Mouse (Mus musculus) neural tube, embryonic 14.5 days (tissue): ENCODE data around the gene Grip1. TPM values are rescaled to one million over a fixed set of nuclear protein-coding genes. Genes with fewer than 3 reads are reported as not detected.

Source experiments
- ATAC-seq: fragments of 200-750 bp; cut with Nextera tagmentation; 2 replicates; pipeline ENCODE4 v1.8.0; 2017; ENCODE audit warnings: low read depth, mild to moderate bottlenecking, moderate TSS enrichment, moderate library complexity
- H3K27ac ChIP-seq: fragments of 300-500 bp; sonication (generic); 2 replicates; pipeline ENCODE4 v1.5.1; 2014; ENCODE audit warnings: low read depth, mild to moderate bottlenecking, control low read depth, low read length, moderate library complexity, mixed read lengths
- H3K27me3 ChIP-seq: fragments of 300-500 bp; sonication (generic); 2 replicates; pipeline ENCODE4 v1.6.1; 2014; ENCODE audit warnings: low read length; ENCODE audit not compliant: control insufficient read depth, insufficient read depth
- H3K36me3 ChIP-seq: fragments of 300-500 bp; sonication (generic); 2 replicates; pipeline ENCODE4 v1.6.1; 2014; ENCODE audit warnings: low read length, mixed read lengths; ENCODE audit not compliant: control insufficient read depth, insufficient read depth
- H3K4me1 ChIP-seq: fragments of 300-500 bp; sonication (generic); 2 replicates; pipeline ENCODE4 v1.6.1; 2014; ENCODE audit warnings: low read length; ENCODE audit not compliant: control insufficient read depth, insufficient read depth
- H3K4me2 ChIP-seq: fragments of 300-500 bp; sonication (generic); 2 replicates; pipeline ENCODE4 v1.6.1; 2014; ENCODE audit warnings: mild to moderate bottlenecking, low read depth, low read length, control low read depth
- H3K4me3 ChIP-seq: fragments of 300-500 bp; sonication (generic); 2 replicates; pipeline ENCODE4 v1.5.1; 2014; ENCODE audit warnings: low read depth, low read length, control low read depth, mixed read lengths
- H3K9ac ChIP-seq: fragments of 300-500 bp; sonication (generic); replicated peaks from 2 replicates; pipeline ENCODE4 v1.6.1; 2014; ENCODE audit warnings: low read depth, mild to moderate bottlenecking, control low read depth, low read length, mixed read lengths
- H3K9me3 ChIP-seq: fragments of 300-500 bp; sonication (generic); 2 replicates; pipeline ENCODE4 v1.6.1; 2016; ENCODE audit warnings: low read length; ENCODE audit not compliant: control insufficient read depth
- WGBS: fragments of 180-500 bp; shearing (Covaris S2); extraction: QIAGEN DNeasy Blood & Tissue Kit; methylation state at CpG from one replicate; pipeline ENCODE4 v1.1.7; 2014; 5-methylcytosine and 5-hydroxymethylcytosine counted together
- polyA plus RNA-seq: library from polyadenylated mRNA; unstranded; fragments of >200 nt; fragmentation: Nextera tagmentation; extraction: Ambion mirVana; gene quantifications from 2 replicates; pipeline ENCODE4 v1.2.1, GENCODE M21; 2014

Grip1 gene
- polyA plus RNA-seq, 1 experiment from 2014 or later, result 27.0 TPM

DNA sequence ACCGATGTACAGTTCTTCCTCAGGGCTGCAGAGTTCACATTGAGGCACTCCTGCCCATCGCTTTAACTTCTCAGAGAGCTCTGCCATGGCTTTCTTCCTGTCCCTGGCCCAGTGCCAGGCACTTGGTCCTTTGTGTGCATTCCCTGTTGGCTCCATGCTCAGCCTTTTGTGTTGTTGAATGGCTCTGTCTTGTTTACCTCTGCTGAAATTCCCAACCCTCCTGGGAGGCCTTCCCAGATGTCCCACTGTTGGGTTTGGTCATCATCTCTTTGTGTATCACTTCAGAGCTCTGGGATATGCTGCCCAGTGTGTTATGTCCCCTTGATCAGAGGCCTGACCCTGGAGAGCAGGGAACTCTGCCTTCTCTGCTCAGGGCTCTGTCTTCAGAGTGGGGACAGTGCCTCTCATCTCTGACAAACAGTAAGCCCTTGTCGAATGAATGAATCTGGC lies 230.8 kb downstream of the Grip1 start:
- ATAC-seq, result peak; percentile 45
- Histone ChIP-seq H3K27ac (no peak overlapping the region; the same call in 1 of the 2 replicates), H3K36me3 (no peaks in the 10 kb centered on the region), H3K27me3 (no peaks in the 10 kb centered on the region), H3K4me1 (peaks cover 22% of the 10 kb centered on the region), H3K4me2 (no peak overlapping the region), H3K4me3 (no peak overlapping the region), H3K9me3 (no peaks in the 10 kb centered on the region), H3K9ac (no peak overlapping the region)
- 18% methylated on average over 3 of the region's 3 CpGs for WGBS

DNA sequence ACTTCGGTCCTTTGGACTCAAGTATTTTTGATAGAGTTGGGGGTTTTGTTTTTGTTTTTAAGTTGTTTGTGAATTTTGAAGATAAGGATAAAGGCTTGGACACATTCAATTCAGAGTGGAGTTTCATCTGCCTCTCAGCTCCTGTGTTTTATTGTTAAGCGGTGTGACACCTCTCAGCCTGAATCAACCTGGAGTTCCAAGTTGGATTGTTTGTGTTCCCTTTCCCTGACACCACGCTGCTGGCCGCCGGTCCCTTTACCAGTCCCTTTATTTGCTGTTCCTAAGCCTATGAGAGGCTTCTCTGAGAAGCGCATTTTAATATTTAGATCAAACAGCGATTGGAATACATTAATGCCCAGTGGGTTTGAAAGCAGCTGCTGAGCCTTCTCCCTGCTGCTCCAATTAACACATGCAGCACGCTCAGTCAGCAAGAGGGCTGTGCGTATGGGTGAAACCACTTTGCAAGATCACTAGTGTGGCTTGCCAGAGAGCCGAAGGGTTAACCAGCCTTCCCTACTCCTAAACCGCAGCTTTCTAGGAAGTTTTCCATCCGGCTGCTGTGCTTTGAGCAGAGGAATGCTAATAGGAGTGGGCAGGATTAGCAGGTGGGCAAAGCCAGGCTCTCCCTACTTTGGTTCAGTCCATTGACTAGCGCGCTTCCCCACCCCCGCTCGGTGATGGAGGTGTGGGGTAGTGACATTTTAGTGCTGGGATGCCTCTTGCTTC lies 237.9 kb downstream of the Grip1 start:
- H3K4me2 ChIP-seq, result peak overlapping the region; percentile 94
- no peaks in the 10 kb centered on the region for H3K36me3 ChIP-seq
- H3K4me1 ChIP-seq, result peaks cover 24% of the 10 kb centered on the region
- H3K27me3 ChIP-seq, result no peaks in the 10 kb centered on the region
- no peaks in the 10 kb centered on the region for H3K9me3 ChIP-seq
- peak overlapping the region; percentile 70; the same call in 1 of the 2 replicates for H3K27ac ChIP-seq
- peak overlapping the region; percentile 48 for H3K4me3 ChIP-seq
- WGBS, result 1% methylated on average over 16 of the region's 16 CpGs
- peak; percentile 82 for ATAC-seq
- H3K9ac ChIP-seq, result peak overlapping the region; percentile 32; the same call in 1 of the 2 replicates

DNA sequence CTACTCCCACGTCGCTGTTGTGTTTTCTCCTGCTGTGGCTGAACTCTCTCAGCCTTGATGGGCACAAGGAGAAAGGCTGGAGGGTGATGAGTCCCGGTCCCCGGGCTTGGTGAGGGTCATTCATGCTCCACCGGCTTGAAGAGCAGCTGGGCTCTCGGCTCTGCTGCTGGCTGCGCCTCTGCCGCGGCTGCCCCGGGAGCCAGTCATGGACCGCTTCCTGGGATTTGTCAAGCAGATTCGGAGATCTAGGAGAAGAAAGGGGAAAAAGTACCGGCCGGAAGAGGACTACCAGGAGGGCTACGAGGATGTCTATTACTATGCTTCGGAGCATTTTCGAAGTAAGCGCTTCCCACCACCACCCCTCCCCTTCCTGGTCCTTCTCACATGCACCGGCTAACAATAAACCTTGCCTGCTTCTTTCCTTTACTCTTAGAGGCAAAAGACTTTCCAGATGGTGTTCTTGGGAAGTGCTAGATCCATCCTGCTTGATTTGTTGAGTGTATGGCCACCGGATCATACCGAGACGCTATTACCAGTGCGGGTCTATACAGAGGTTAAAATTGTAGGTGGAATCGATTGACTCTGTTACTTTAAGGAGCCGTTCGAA lies 238.8 kb downstream of the Grip1 start:
- peak overlapping the region; percentile 30; the same call in 1 of the 2 replicates for H3K27ac ChIP-seq
- ATAC-seq, result peak; percentile 44
- peak overlapping the region; percentile 94 for H3K4me2 ChIP-seq
- WGBS, result 1% methylated on average over 26 of the region's 26 CpGs
- H3K36me3 ChIP-seq, result no peaks in the 10 kb centered on the region
- H3K4me3 ChIP-seq, result peak overlapping the region; percentile 48
- H3K27me3 ChIP-seq, result no peaks in the 10 kb centered on the region
- H3K9ac ChIP-seq, result peak overlapping the region; percentile 52
- H3K9me3 ChIP-seq, result no peaks in the 10 kb centered on the region
- H3K4me1 ChIP-seq, result peaks cover 21% of the 10 kb centered on the region

DNA sequence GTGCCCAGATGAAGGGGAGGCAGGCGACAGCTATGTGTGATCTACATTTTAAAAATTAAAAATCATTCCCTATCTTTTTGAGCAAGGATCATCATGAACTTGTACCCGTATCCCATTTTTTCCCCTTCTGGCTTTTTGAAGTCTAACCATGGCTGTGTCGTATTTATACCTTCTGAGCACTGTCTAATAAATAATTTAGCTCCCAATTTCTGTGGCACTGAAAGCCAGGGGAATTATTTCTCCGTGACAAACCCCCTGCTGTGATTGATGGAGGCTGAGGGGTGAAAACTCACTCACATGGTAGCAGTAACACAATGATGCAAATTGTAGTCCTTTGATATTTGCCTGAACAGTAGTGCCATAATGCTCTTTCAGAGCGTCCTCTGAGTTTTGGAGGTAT lies 239.8 kb downstream of the Grip1 start:
- H3K4me2 ChIP-seq, result peak overlapping the region; percentile 94
- no peaks in the 10 kb centered on the region for H3K36me3 ChIP-seq
- no peaks in the 10 kb centered on the region for H3K9me3 ChIP-seq
- ATAC-seq, result no peak
- peak overlapping the region; percentile 32; the same call in 1 of the 2 replicates for H3K9ac ChIP-seq
- 16% methylated on average over 5 of the region's 5 CpGs for WGBS
- H3K4me3 ChIP-seq, result peak overlapping the region; percentile 48
- peaks cover 19% of the 10 kb centered on the region for H3K4me1 ChIP-seq
- no peak overlapping the region for H3K27ac ChIP-seq
- H3K27me3 ChIP-seq, result no peaks in the 10 kb centered on the region

DNA sequence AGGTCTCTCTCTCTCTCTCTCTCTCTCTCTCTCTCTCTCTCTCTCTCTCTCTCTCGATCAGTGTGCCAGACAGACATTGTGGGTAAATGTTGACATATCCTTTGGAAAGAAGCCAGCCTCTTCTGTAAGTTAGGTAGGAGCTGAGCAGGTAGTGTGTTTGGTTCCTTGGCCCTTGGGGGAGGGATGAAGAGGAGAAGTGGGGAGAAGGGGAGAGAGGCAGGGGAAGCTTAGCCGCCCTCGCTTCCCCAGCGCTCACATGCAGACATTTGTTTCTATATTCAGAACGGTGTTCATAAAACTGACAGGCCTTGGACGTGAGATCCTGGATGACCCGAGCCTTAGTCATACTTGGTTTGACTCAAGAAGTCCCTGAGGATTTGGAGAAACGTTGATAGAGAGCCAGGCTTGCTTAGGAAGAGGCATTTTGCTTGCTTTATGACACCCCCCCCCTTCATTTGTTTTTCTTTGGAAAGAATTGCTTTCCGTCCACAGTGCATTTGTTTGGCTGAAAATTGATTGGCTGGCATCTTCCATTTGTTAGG lies 243.7 kb downstream of the Grip1 start:
- H3K27me3 ChIP-seq, result no peaks in the 10 kb centered on the region
- no peak overlapping the region for H3K9ac ChIP-seq
- ATAC-seq, result no peak
- WGBS, result 43% methylated on average over 9 of the region's 9 CpGs
- no peak overlapping the region for H3K4me2 ChIP-seq
- no peaks in the 10 kb centered on the region for H3K9me3 ChIP-seq
- H3K4me3 ChIP-seq, result no peak overlapping the region
- H3K36me3 ChIP-seq, result no peaks in the 10 kb centered on the region
- peaks cover 4% of the 10 kb centered on the region for H3K4me1 ChIP-seq
- H3K27ac ChIP-seq, result no peak overlapping the region

DNA sequence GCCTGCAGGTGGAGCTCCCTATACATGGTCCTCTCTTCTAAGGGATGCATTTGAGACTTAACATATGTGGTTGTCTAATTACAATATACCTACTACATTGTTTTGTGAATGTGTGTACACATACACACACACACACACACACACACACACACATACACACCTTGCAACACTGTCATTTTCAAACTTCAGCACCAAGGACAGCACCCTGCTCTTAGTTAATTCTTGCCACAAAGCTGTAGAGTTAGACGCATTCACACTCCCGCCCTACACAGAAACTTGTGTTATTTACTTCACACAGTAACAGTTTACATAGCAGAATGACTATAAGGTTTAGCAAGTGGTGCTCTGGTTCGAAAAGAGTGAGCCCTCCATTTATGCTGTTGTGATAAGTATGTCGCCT lies 251.7 kb downstream of the Grip1 start:
- no peak overlapping the region for H3K9ac ChIP-seq
- no peaks in the 10 kb centered on the region for H3K4me1 ChIP-seq
- no peak overlapping the region for H3K4me3 ChIP-seq
- WGBS, result 74% methylated on average over 4 of the region's 4 CpGs
- H3K9me3 ChIP-seq, result no peaks in the 10 kb centered on the region
- no peak for ATAC-seq
- no peaks in the 10 kb centered on the region for H3K27me3 ChIP-seq
- H3K4me2 ChIP-seq, result no peak overlapping the region
- H3K36me3 ChIP-seq, result no peaks in the 10 kb centered on the region
- H3K27ac ChIP-seq, result no peak overlapping the region

DNA sequence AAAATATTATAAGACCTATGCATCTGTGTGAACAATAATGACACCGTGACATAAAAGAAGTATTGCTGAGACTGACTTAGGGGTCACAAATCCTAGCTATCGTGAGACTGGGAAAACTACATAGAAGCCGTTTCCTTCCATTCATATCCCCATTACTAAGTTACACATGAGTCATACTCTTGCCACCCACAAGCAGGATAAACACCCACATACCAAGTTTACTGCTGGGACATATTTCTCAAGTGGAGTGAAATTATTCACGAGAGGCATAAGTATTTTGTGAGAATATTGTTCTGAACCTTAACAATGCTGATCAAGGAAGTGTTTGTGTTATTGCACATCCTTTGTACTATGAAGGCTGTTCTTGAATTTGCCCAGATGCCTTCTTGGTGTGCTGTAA lies 252.7 kb downstream of the Grip1 start:
- 83% methylated on average over 4 of the region's 4 CpGs for WGBS
- Histone ChIP-seq H3K36me3 (no peaks in the 10 kb centered on the region), H3K9ac (no peak overlapping the region), H3K9me3 (no peaks in the 10 kb centered on the region), H3K4me1 (no peaks in the 10 kb centered on the region), H3K27ac (no peak overlapping the region), H3K27me3 (no peaks in the 10 kb centered on the region), H3K4me2 (no peak overlapping the region), H3K4me3 (no peak overlapping the region)
- no peak for ATAC-seq

DNA sequence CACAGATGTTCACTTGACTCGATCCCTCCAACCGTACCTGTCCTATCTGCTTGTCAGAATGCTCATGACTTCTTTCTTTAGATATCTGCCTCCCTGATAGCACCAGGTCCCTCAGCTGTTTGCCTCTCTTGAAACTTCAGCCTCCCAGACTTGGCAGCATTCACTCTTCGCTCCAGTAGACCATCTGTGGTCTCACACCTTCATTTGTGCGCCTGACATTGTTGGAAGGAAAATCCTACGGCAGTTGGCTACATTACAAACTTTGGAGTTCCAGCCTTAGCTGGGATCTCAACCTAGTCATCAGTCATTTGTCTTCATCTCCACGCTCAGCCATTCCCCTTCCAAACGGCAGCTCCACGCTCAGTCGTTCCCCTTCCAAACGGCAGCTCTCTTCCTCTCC lies 253.4 kb downstream of the Grip1 start:
- no peaks in the 10 kb centered on the region for H3K9me3 ChIP-seq
- no peak overlapping the region for H3K9ac ChIP-seq
- H3K4me3 ChIP-seq, result no peak overlapping the region
- H3K4me1 ChIP-seq, result no peaks in the 10 kb centered on the region
- H3K36me3 ChIP-seq, result no peaks in the 10 kb centered on the region
- H3K27ac ChIP-seq, result no peak overlapping the region
- no peak for ATAC-seq
- no peak overlapping the region for H3K4me2 ChIP-seq
- WGBS, result 91% methylated on average over 10 of the region's 10 CpGs
- H3K27me3 ChIP-seq, result no peaks in the 10 kb centered on the region

DNA sequence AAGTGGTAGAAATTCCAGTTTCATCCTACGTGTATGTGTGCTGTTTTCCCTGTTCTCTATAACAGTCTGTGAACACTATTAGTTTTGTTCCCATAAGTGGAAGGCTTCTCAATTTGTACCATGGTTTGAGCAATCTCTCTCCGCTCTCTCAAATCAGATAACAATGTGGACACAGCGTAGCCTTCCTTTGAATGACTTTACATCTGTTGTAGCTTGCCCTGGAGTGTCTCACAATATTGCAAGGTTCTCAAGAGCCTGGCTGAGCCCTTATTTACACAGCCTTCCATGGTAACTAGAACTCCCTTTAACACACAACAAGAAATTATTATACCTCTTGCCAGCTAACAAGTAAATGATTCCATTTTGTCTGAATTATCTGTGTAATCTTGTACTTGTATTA lies 268.3 kb downstream of the Grip1 start:
- WGBS, result 59% methylated on average over 3 of the region's 3 CpGs
- no peak for ATAC-seq

More for the DNA sequence above, 268.3 kb downstream of the Grip1 start:
- H3K27me3 ChIP-seq, result no peaks in the 10 kb centered on the region
- H3K4me2 ChIP-seq, result no peak overlapping the region
- no peak overlapping the region for H3K9ac ChIP-seq
- no peak overlapping the region for H3K4me3 ChIP-seq
- no peaks in the 10 kb centered on the region for H3K36me3 ChIP-seq
- no peak overlapping the region for H3K27ac ChIP-seq
- H3K4me1 ChIP-seq, result peaks cover 14% of the 10 kb centered on the region; the same call in 1 of the 2 replicates
- no peaks in the 10 kb centered on the region for H3K9me3 ChIP-seq
